Mouse (Mus musculus) myocyte (in vitro differentiated cells): ENCODE data around the gene Tbx21. TPM values are rescaled to one million over a fixed set of nuclear protein-coding genes. Genes with fewer than 3 reads are reported as not detected.

ENCODE experiments used
- H3K27me3 ChIP-seq: one replicate; pipeline ENCODE4 v1.6.1; 2011; ENCODE audit not compliant: control insufficient read depth, insufficient read depth, insufficient read length
- H3K36me3 ChIP-seq: one replicate; pipeline ENCODE4 v1.6.1; 2011; ENCODE audit not compliant: control insufficient read depth, insufficient read depth
- H3K4me2 ChIP-seq: one replicate; pipeline ENCODE4 v1.6.1; 2011; ENCODE audit warnings: low read depth, control low read depth
- H3K4me3 ChIP-seq: one replicate; pipeline ENCODE4 v1.5.1; 2011; ENCODE audit warnings: mild to moderate bottlenecking, control low read depth, moderate library complexity
- H3K79me2 ChIP-seq: one replicate; pipeline ENCODE4 v1.6.1; 2011; ENCODE audit not compliant: control insufficient read depth, insufficient read depth
- H3ac ChIP-seq: one replicate; pipeline ENCODE4 v1.6.1; 2011; ENCODE audit not compliant: control insufficient read depth, insufficient read length
- CEBPB ChIP-seq: IDR thresholded peaks from 2 replicates; pipeline ENCODE4 v1.6.1; 2011; ENCODE audit warnings: mild to moderate bottlenecking, moderate library complexity; ENCODE audit not compliant: poor library complexity, insufficient read depth, severe bottlenecking
- E2F4 ChIP-seq: IDR thresholded peaks from one replicate; pipeline ENCODE4 v1.6.1; 2011; ENCODE audit warnings: mild to moderate bottlenecking, control low read depth, moderate library complexity; ENCODE audit not compliant: insufficient read depth
- MAX ChIP-seq: IDR thresholded peaks from one replicate; pipeline ENCODE4 v1.6.1; 2011; ENCODE audit warnings: low read depth, mild to moderate bottlenecking, control low read depth
- MYOD1 ChIP-seq, 3 experiments: IDR thresholded peaks; one replicate each; pipeline ENCODE4 v1.6.1; 2011; ENCODE audit warnings: control low read depth in 2 of 3, low read depth in 2 of 3, mild to moderate bottlenecking in 2 of 3, moderate library complexity in 1 of 3; ENCODE audit not compliant: insufficient read length in 2 of 3, control insufficient read depth in 1 of 3
- MYOG ChIP-seq, 3 experiments: IDR thresholded peaks; one replicate each; pipeline ENCODE4 v1.6.1; 2011; ENCODE audit warnings: control low read depth in 2 of 3, low read depth in 2 of 3, mild to moderate bottlenecking in 2 of 3; ENCODE audit not compliant: insufficient read length in 2 of 3, control insufficient read depth in 1 of 3, insufficient read depth in 1 of 3
- POLR2A ChIP-seq: IDR thresholded peaks from one replicate; pipeline ENCODE4 v1.6.1; 2011; ENCODE audit warnings: low read depth, mild to moderate bottlenecking, control low read depth, moderate library complexity; ENCODE audit not compliant: insufficient read length
- POLR2AphosphoS2 ChIP-seq: IDR thresholded peaks from one replicate; pipeline ENCODE4 v1.6.1; 2011; ENCODE audit warnings: low read depth, control low read depth; ENCODE audit not compliant: insufficient read length
- REST ChIP-seq: IDR thresholded peaks from one replicate; pipeline ENCODE4 v1.6.1; 2011; ENCODE audit warnings: mild to moderate bottlenecking, control low read depth, moderate library complexity; ENCODE audit not compliant: insufficient read depth, insufficient read length
- SRF ChIP-seq: IDR thresholded peaks from one replicate; pipeline ENCODE4 v1.6.1; 2011; ENCODE audit warnings: low read depth; ENCODE audit not compliant: control insufficient read depth, insufficient read length
- TCF12 ChIP-seq: IDR thresholded peaks from one replicate; pipeline ENCODE4 v1.6.1; 2011; ENCODE audit warnings: mild to moderate bottlenecking, control low read depth; ENCODE audit not compliant: poor library complexity, insufficient read depth, severe bottlenecking
- TCF3 ChIP-seq: IDR thresholded peaks from one replicate; pipeline ENCODE4 v1.6.1; 2011; ENCODE audit warnings: low read depth, control low read depth; ENCODE audit not compliant: insufficient read length
- USF1 ChIP-seq: IDR thresholded peaks from one replicate; pipeline ENCODE4 v1.6.1; 2011; ENCODE audit warnings: low read depth, mild to moderate bottlenecking, control low read depth, moderate library complexity
- polyA plus RNA-seq: library from polyadenylated mRNA; unstranded; fragments of >200 nt; fragmentation: generic; extraction: Trizol; gene quantifications from one replicate; pipeline ENCODE4 v1.2.1, GENCODE M21; 2012; ENCODE audit warnings: missing spikeins

Gene Tbx21
- polyA plus RNA-seq, 1 experiment = not detected

GRCm38 (mm10) chr11:97074235-97074634, 40.9 kb downstream of the Tbx21 start:
- Histone ChIP-seq H3K4me3 (no peak overlapping the region), H3K27me3 (no peaks in the 10 kb centered on the region), H3K4me2 (no peak overlapping the region), H3K36me3 (no peaks in the 10 kb centered on the region), H3K79me2 (no peaks in the 10 kb centered on the region), H3ac (no peak overlapping the region)
- TF ChIP-seq POLR2AphosphoS2 (no peak), E2F4 (no peak), CEBPB (no peak), POLR2A (no peak), MYOD1 (IDR thresholded peaks at IDR 0.05; ENCODE audit: control insufficient read depth in 1 of 3, insufficient read length in 2 of 3, low read depth in 2 of 3) (no peak), MYOG (IDR thresholded peaks at IDR 0.05; ENCODE audit: control insufficient read depth in 1 of 3, insufficient read depth in 1 of 3, insufficient read length in 2 of 3, low read depth in 2 of 3) (no peak), REST (no peak), SRF (no peak), MAX (no peak), USF1 (no peak)

- no peak overlapping the region for H3ac ChIP-seq
- H3K79me2 ChIP-seq = no peaks in the 10 kb centered on the region
- no peak overlapping the region for H3K4me2 ChIP-seq
- H3K36me3 ChIP-seq = no peaks in the 10 kb centered on the region
- H3K4me3 ChIP-seq = no peak overlapping the region
- TF ChIP-seq POLR2A (no peak), CEBPB (no peak), E2F4 (no peak), POLR2AphosphoS2 (no peak), MYOD1 (IDR thresholded peaks at IDR 0.05; ENCODE audit: control insufficient read depth in 1 of 3, insufficient read length in 2 of 3, low read depth in 2 of 3) (no peak), MYOG (IDR thresholded peaks at IDR 0.05; ENCODE audit: control insufficient read depth in 1 of 3, insufficient read depth in 1 of 3, insufficient read length in 2 of 3, low read depth in 2 of 3) (no peak)
- no peaks in the 10 kb centered on the region for H3K27me3 ChIP-seq
Measured at GRCm38 (mm10) chr11:97072533-97072932, 42.6 kb downstream of the Tbx21 start.

- Histone ChIP-seq H3K36me3 (no peaks in the 10 kb centered on the region), H3K4me2 (no peak overlapping the region), H3K79me2 (no peaks in the 10 kb centered on the region), H3ac (no peak overlapping the region), H3K4me3 (no peak overlapping the region), H3K27me3 (no peaks in the 10 kb centered on the region)
- TF ChIP-seq MAX (no peak), TCF12 (no peak), MYOG (IDR thresholded peaks at IDR 0.05; ENCODE audit: control insufficient read depth in 1 of 3, insufficient read depth in 1 of 3, insufficient read length in 2 of 3, low read depth in 2 of 3) (peak in 1 of 3 experiments; percentile 10), POLR2AphosphoS2 (no peak), USF1 (no peak), POLR2A (no peak), REST (no peak), CEBPB (no peak), E2F4 (no peak)
Measured at GRCm38 (mm10) chr11:97071129-97071528, 44.0 kb downstream of the Tbx21 start.

- H3K36me3 ChIP-seq = no peaks in the 10 kb centered on the region
- no peaks in the 10 kb centered on the region for H3K79me2 ChIP-seq
- H3K4me3 ChIP-seq = no peak overlapping the region
- H3ac ChIP-seq = no peak overlapping the region
- TF ChIP-seq CEBPB (no peak), MYOD1 (IDR thresholded peaks at IDR 0.05; ENCODE audit: control insufficient read depth in 1 of 3, insufficient read length in 2 of 3, low read depth in 2 of 3) (no peak), MYOG (IDR thresholded peaks at IDR 0.05; ENCODE audit: control insufficient read depth in 1 of 3, insufficient read depth in 1 of 3, insufficient read length in 2 of 3, low read depth in 2 of 3) (no peak), USF1 (no peak), POLR2A (no peak), TCF12 (no peak), E2F4 (no peak), TCF3 (no peak)
- no peaks in the 10 kb centered on the region for H3K27me3 ChIP-seq
- no peak overlapping the region for H3K4me2 ChIP-seq
Measured at GRCm38 (mm10) chr11:97069770-97070169, 45.4 kb downstream of the Tbx21 start.

- H3K36me3 ChIP-seq = no peaks in the 10 kb centered on the region
- no peaks in the 10 kb centered on the region for H3K79me2 ChIP-seq
- no peak overlapping the region for H3K4me3 ChIP-seq
- H3ac ChIP-seq = no peak overlapping the region
- H3K4me2 ChIP-seq = no peak overlapping the region
- H3K27me3 ChIP-seq = no peaks in the 10 kb centered on the region
- TF ChIP-seq MAX = no peak
- no peak for TF ChIP-seq POLR2AphosphoS2
- no peak for TF ChIP-seq MYOD1 (IDR thresholded peaks at IDR 0.05; ENCODE audit: control insufficient read depth in 1 of 3, insufficient read length in 2 of 3, low read depth in 2 of 3)
- no peak for TF ChIP-seq REST
- TF ChIP-seq MYOG (IDR thresholded peaks at IDR 0.05; ENCODE audit: control insufficient read depth in 1 of 3, insufficient read depth in 1 of 3, insufficient read length in 2 of 3, low read depth in 2 of 3) = no peak
- no peak for TF ChIP-seq CEBPB
- no peak for TF ChIP-seq POLR2A
- no peak for TF ChIP-seq TCF12
- TF ChIP-seq USF1 = no peak
- no peak for TF ChIP-seq SRF
- no peak for TF ChIP-seq E2F4
- TF ChIP-seq TCF3 = no peak
Measured at GRCm38 (mm10) chr11:97069333-97069732, 45.8 kb downstream of the Tbx21 start.
